Mouse (Mus musculus): Measurements from ENCODE around the gene Kif1b. TPM values are rescaled to one million over a fixed set of nuclear protein-coding genes. Genes with fewer than 3 reads are reported as not detected.

Gene Kif1b
- polyA plus RNA-seq, 1 experiment from 2014 or later: 49.2 TPM

DNA sequence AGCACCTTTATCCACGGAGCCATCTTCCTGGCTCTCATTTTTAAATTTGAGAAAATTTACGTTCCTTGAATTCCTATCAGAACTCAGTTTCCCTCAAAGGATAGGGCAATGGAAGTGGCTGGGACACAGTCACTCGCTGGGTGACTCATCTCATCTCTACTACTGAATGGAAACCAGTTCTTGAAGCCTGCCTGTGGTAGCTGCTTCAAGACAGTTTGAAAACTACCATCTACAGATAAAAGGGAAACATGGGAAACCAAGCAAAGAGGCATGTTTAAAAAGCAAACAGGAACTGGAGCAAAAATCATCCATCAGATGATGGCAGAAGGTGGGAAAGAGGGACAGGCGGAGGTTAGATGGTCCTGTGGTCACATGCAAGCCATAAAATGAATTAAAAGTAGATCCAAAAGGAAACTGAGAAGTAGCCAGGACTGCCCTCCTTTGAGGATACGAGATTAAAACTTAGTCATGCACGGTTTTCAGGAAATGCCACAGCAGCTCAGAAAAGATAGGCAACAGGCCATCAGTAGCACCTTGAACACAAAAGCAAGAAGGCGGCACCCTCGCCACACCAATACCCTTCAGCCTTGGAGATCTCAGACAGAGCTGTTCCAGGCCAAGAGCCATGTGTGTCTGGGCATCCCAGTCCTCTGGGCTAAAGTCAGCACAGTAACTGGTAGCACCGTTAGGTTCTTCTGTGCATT is 48.0 kb downstream of the Kif1b start:
- Histone ChIP-seq H3K27ac (no peak overlapping the region), H3K9me3 (no peaks in the 10 kb centered on the region), H3K4me1 (peaks cover 9% of the 10 kb centered on the region; the same call in 1 of the 2 replicates), H3K4me2 (replicated peaks) (no peak overlapping the region), H3K27me3 (no peaks in the 10 kb centered on the region), H3K9ac (no peak overlapping the region), H3K4me3 (no peak overlapping the region), H3K36me3 (peaks cover 63% of the 10 kb centered on the region)
- WGBS: 92% methylated on average over 9 of the region's 9 CpGs
- ATAC-seq (ENCODE audit: low FRiP score, low read depth): no peak

- peaks cover 66% of the 10 kb centered on the region for H3K36me3 ChIP-seq
- no peak for ATAC-seq (ENCODE audit: low FRiP score, low read depth)
- H3K27me3 ChIP-seq: no peaks in the 10 kb centered on the region
- no peak overlapping the region for H3K27ac ChIP-seq
- H3K4me3 ChIP-seq: no peak overlapping the region
- no peak overlapping the region for H3K4me2 ChIP-seq (replicated peaks)
- 89% methylated on average over 3 of the region's 3 CpGs for WGBS
- H3K9me3 ChIP-seq: no peaks in the 10 kb centered on the region
- no peak overlapping the region for H3K9ac ChIP-seq
- peaks cover 9% of the 10 kb centered on the region; the same call in 1 of the 2 replicates for H3K4me1 ChIP-seq
Observed at GRCm38 (mm10) chr4:149258926-149259325, 48.6 kb downstream of the Kif1b start.

DNA sequence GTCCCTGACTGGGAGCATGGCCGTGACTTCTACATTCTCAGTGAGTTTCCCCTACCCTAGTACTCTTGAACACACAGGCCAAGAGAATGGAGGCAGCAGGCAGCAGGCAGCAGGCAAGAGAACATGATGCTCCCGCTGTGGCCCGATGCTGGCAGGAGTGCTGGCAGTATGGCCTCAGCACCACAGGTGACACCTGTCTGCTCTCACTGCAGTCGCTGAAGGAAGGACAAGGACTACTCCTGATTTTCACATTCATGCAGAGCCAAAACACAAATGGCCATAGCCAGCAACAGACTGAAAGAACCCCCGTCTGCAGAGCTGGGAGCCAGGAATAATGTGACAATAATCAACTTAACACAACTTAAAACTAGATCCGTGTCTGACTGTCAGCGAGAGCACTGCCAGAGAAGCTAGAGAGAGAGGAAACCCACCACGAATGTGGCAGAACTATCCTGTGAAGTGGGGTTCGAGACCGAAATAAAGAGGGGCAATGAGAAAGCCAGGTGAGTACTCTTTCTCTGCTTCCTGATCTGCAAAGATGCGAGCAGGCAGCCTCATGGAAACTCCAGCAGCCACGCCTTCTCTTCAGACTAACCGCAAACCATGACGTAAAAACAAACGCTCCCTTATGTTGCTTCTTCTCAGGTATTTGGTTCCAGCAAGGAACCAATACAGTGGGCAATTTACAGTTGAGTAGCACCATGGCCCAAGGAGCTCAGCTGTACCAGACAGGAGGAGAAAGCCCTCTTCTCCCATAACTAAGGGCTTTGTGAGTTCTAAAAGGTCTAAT is 50.8 kb downstream of the Kif1b start:
- Histone ChIP-seq H3K27ac (no peak overlapping the region), H3K36me3 (peaks cover 64% of the 10 kb centered on the region), H3K9ac (no peak overlapping the region), H3K4me1 (peaks cover 9% of the 10 kb centered on the region; the same call in 1 of the 2 replicates), H3K27me3 (no peaks in the 10 kb centered on the region), H3K9me3 (no peaks in the 10 kb centered on the region), H3K4me3 (no peak overlapping the region), H3K4me2 (replicated peaks) (no peak overlapping the region)
- ATAC-seq (ENCODE audit: low FRiP score, low read depth): no peak
- 91% methylated on average over 15 of the region's 15 CpGs for WGBS

DNA sequence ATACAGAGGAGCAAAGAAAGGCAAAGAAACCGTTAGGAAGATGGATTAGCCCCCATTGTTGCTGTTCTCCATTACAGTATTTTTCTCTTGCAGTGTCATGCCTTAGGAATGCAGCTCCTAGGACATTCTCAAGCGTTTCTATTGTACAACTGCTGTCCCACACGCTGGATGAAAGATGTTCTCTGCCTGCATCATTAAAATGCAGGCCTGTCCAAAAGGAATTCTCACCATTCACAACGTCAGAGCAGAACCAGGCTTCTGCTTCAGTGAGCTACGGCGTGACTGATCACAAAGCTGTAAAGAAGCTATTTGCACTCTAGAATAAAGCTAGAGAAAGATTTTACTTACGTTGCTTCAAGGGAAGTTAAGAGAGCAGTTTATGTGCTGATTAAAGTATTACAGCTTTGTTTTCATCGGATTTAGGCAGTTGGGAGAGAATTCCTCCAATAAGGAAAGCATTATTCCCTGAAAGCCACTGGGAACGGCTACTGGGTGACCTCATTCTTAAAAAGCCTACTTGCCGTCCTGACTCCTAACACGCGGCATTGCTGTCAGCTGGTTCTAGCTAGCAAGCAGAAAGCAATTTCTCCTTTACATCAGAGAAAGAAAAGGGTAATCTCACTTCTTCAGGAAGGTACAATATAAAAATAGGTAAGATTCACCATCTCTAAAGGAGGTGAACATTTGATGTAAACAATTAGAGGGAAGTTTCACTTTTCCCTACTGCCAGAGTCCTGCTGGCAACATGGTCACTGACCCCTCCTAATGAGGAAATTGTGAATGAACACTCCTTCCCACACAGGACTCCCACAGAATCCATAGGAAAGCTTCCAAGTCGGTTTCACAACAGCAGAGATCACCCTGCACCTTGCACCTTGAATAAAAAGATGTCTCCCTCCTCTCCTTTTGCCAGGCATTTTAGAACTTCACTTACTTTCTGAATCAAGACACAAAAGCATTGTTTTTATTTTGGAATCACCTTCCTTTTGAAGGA is 51.9 kb downstream of the Kif1b start:
- WGBS: 48% methylated on average over 13 of the region's 13 CpGs
- no peak overlapping the region for H3K4me3 ChIP-seq
- peak; percentile 24; the same call in 1 of the 2 replicates for ATAC-seq (ENCODE audit: low FRiP score, low read depth)
- peaks cover 9% of the 10 kb centered on the region; the same call in 1 of the 2 replicates for H3K4me1 ChIP-seq
- H3K9ac ChIP-seq: no peak overlapping the region
- H3K27ac ChIP-seq: no peak overlapping the region; the same call in 1 of the 2 replicates
- H3K27me3 ChIP-seq: no peaks in the 10 kb centered on the region
- no peaks in the 10 kb centered on the region for H3K9me3 ChIP-seq
- H3K36me3 ChIP-seq: peaks cover 67% of the 10 kb centered on the region
- no peak overlapping the region for H3K4me2 ChIP-seq (replicated peaks)

DNA sequence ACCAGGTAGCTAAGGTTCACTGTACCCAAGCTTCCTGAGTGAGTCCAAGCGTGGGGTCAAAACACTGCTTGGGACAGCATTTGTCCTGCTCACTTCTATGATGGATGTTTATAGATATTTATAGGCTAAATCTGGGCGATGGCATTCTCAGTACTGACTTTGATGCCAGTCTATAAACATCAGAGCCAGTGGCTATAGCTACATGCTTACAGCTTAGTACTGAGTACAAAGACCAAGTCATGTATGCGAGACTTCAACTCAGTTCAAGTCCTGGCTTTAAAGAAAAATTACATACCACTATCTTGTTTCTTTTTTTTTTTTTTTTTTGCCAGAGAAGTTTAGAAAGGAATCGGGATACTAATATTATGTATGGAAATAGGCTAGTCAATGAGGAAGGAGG is 52.7 kb downstream of the Kif1b start:
- ATAC-seq (ENCODE audit: low FRiP score, low read depth): no peak
- Histone ChIP-seq H3K27ac (no peak overlapping the region), H3K36me3 (peaks cover 73% of the 10 kb centered on the region), H3K27me3 (no peaks in the 10 kb centered on the region), H3K4me3 (no peak overlapping the region), H3K4me2 (replicated peaks) (no peak overlapping the region), H3K9me3 (no peaks in the 10 kb centered on the region), H3K4me1 (peaks cover 9% of the 10 kb centered on the region; the same call in 1 of the 2 replicates), H3K9ac (no peak overlapping the region)
- 89% methylated on average over 4 of the region's 4 CpGs for WGBS

DNA sequence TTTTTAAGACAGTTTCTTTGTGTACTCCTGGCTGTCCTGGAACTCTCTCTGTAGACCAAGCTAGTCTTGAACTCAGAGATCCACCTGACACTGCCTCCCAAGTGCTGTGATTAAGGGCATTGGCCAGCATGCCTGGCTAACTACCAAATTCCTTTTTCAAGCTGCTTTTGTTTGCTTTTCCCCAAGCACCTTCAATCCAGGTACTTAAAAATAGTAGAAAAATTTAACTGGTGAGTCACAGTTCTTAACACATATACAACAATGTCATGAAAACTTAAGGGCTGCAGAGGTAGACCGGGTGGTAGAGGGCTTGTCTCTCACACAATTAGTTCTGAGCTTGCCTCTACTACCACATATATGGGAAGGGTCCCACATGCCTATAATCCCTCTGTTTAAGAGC is 58.2 kb downstream of the Kif1b start:
- ATAC-seq (ENCODE audit: low FRiP score, low read depth): no peak
- H3K4me2 ChIP-seq (replicated peaks): no peak overlapping the region
- WGBS: 91% methylated on average over 1 of the region's 1 CpGs
- H3K36me3 ChIP-seq: peaks cover 80% of the 10 kb centered on the region
- H3K27ac ChIP-seq: no peak overlapping the region
- H3K9me3 ChIP-seq: no peaks in the 10 kb centered on the region
- H3K9ac ChIP-seq: no peak overlapping the region
- no peak overlapping the region for H3K4me3 ChIP-seq
- no peaks in the 10 kb centered on the region for H3K27me3 ChIP-seq
- no peaks in the 10 kb centered on the region for H3K4me1 ChIP-seq

DNA sequence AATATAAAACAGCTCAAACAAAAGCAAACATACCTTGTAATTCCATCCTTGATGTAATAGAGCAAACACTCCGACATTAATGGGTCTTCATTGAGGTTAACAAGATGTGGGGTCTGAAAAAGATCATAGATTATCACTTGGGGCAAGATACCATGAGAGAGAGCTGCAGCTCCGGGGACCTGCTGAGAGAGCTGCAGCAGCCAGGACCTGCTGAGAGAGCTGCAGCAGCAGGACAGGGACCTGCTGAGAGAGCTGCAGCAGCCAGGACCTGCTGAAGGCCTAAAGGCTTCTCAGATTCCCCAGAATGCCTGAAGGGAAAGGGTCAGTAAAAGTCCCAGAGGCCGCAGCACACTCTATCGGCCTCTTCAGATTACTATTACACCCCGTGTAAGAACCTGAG is 59.7 kb downstream of the Kif1b start:
- ATAC-seq (ENCODE audit: low FRiP score, low read depth): no peak
- no peaks in the 10 kb centered on the region for H3K9me3 ChIP-seq
- no peak overlapping the region for H3K9ac ChIP-seq
- no peak overlapping the region for H3K4me3 ChIP-seq
- H3K4me2 ChIP-seq (replicated peaks): no peak overlapping the region
- no peaks in the 10 kb centered on the region for H3K27me3 ChIP-seq
- no peak overlapping the region; the same call in 1 of the 2 replicates for H3K27ac ChIP-seq
- H3K4me1 ChIP-seq: no peaks in the 10 kb centered on the region
- peaks cover 78% of the 10 kb centered on the region for H3K36me3 ChIP-seq
- 80% methylated on average over 5 of the region's 5 CpGs for WGBS

- ATAC-seq (ENCODE audit: low FRiP score, low read depth): no peak
- no peaks in the 10 kb centered on the region for H3K4me1 ChIP-seq
- H3K27ac ChIP-seq: no peak overlapping the region
- H3K4me3 ChIP-seq: no peak overlapping the region
- H3K36me3 ChIP-seq: peaks cover 77% of the 10 kb centered on the region
- H3K27me3 ChIP-seq: no peaks in the 10 kb centered on the region
- no peak overlapping the region for H3K4me2 ChIP-seq (replicated peaks)
- no peak overlapping the region for H3K9ac ChIP-seq
- no peaks in the 10 kb centered on the region for H3K9me3 ChIP-seq
- WGBS: 85% methylated on average over 8 of the region's 8 CpGs
Observed at GRCm38 (mm10) chr4:149247156-149247633, 60.3 kb downstream of the Kif1b start.

DNA sequence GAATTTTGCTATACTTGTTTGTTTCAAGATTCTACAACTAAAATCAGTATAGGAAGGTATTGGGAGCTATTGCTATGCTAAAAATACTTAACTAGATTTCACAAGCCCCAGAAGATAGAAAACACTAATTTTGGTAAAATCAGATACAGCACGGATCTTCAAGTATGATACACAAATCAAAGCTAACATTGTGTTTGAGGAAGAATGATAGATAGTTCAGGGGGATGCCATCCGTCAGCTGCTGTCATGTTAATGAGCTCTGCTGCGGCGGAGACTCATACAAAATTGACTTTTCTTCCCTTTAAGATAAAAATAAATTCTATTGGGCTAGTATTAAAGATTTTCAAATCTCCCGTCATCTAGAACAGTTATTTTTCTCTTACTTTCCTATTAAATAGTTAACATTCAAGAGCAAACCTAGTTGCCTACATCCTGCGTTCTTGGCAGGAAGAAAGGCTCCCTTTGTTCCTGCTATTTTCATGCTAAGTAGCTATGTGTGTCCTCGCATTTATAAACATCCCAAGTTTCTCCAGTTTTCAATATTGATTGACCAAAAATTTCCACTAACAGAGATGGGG is 60.8 kb downstream of the Kif1b start:
- WGBS: 84% methylated on average over 7 of the region's 7 CpGs
- H3K4me3 ChIP-seq: no peak overlapping the region
- peaks cover 77% of the 10 kb centered on the region for H3K36me3 ChIP-seq
- H3K9me3 ChIP-seq: no peaks in the 10 kb centered on the region
- no peak overlapping the region for H3K9ac ChIP-seq
- no peak overlapping the region for H3K27ac ChIP-seq
- no peak for ATAC-seq (ENCODE audit: low FRiP score, low read depth)
- H3K4me2 ChIP-seq (replicated peaks): no peak overlapping the region
- no peaks in the 10 kb centered on the region for H3K27me3 ChIP-seq
- H3K4me1 ChIP-seq: no peaks in the 10 kb centered on the region

GRCm38 (mm10) chr4:149237011-149237410 is 70.5 kb downstream of the Kif1b start:
- Histone ChIP-seq H3K4me2 (replicated peaks) (no peak overlapping the region), H3K4me1 (no peaks in the 10 kb centered on the region), H3K9me3 (no peaks in the 10 kb centered on the region), H3K4me3 (no peak overlapping the region), H3K9ac (no peak overlapping the region), H3K27me3 (no peaks in the 10 kb centered on the region), H3K27ac (no peak overlapping the region), H3K36me3 (peaks cover 50% of the 10 kb centered on the region)
- 93% methylated on average over 15 of the region's 15 CpGs for WGBS
- ATAC-seq (ENCODE audit: low FRiP score, low read depth): no peak

- no peak overlapping the region for H3K4me2 ChIP-seq (replicated peaks)
- peaks cover 36% of the 10 kb centered on the region for H3K36me3 ChIP-seq
- H3K9me3 ChIP-seq: no peaks in the 10 kb centered on the region
- ATAC-seq (ENCODE audit: low FRiP score, low read depth): no peak
- H3K9ac ChIP-seq: no peak overlapping the region
- no peak overlapping the region for H3K27ac ChIP-seq
- WGBS: 70% methylated on average over 9 of the region's 9 CpGs
- H3K27me3 ChIP-seq: no peaks in the 10 kb centered on the region
- H3K4me1 ChIP-seq: no peaks in the 10 kb centered on the region
- no peak overlapping the region for H3K4me3 ChIP-seq
Observed at GRCm38 (mm10) chr4:149233938-149234337, 73.6 kb downstream of the Kif1b start.

Measured in limb, embryonic 13.5 days (tissue).